Mouse (Mus musculus): ENCODE data around the gene Cpa3. TPM values are rescaled to one million over a fixed set of nuclear protein-coding genes. Genes with fewer than 3 reads are reported as not detected.

Cpa3 gene
- polyA plus RNA-seq, 1 experiment from 2014 or later = 0.27 TPM

Small RNA genes within 50 kb of the gene (microRNA-seq; reads per million reads assigned to microRNA genes)
- not detected for gene Mir7007

Other genes with a start within 250 kb of the Cpa3 start
- gene Hps3, start 206.9 kb downstream of the Cpa3 start, polyA plus RNA-seq (2014; fragmentation: Nextera tagmentation; extraction: Ambion mirVana) = 12.1 TPM in 2 replicates
- gene Hltf, start 184.4 kb downstream of the Cpa3 start, polyA plus RNA-seq (2014; fragmentation: Nextera tagmentation; extraction: Ambion mirVana) = 20.1 and 27.5 TPM in 2 replicates
- gene Gyg, start 86.9 kb downstream of the Cpa3 start, polyA plus RNA-seq (2014; fragmentation: Nextera tagmentation; extraction: Ambion mirVana) = 32.7 and 33.0 TPM in 2 replicates
- gene Cpb1, start 33.6 kb upstream of the Cpa3 start, polyA plus RNA-seq (2014; fragmentation: Nextera tagmentation; extraction: Ambion mirVana) = not detected in 2 replicates
- not detected in 2 replicates for gene Agtr1b, start 125.0 kb upstream of the Cpa3 start, polyA plus RNA-seq (2014; fragmentation: Nextera tagmentation; extraction: Ambion mirVana)